Mouse (Mus musculus) midbrain, embryonic 16.5 days (tissue): ENCODE measurements around the gene Kcnma1. TPM values are rescaled to one million over a fixed set of nuclear protein-coding genes. Genes with fewer than 3 reads are reported as not detected.

Experiments used
- ATAC-seq: fragments of 200-750 bp; cut with Nextera tagmentation; 2 replicates; pipeline ENCODE4 v1.8.0; 2017; ENCODE audit warnings: moderate TSS enrichment
- H3K27ac ChIP-seq: fragments of 300-500 bp; sonication (generic); 2 replicates; pipeline ENCODE4 v1.5.1; 2014; ENCODE audit warnings: mild to moderate bottlenecking, low read length, mixed read lengths
- H3K27me3 ChIP-seq: fragments of 300-500 bp; sonication (generic); 2 replicates; pipeline ENCODE4 v1.6.1; 2014; ENCODE audit warnings: low read depth, low read length, mixed read lengths; ENCODE audit not compliant: control insufficient read depth, insufficient read depth
- H3K36me3 ChIP-seq: fragments of 300-500 bp; sonication (generic); 2 replicates; pipeline ENCODE4 v1.6.1; 2014; ENCODE audit warnings: mild to moderate bottlenecking, low read length, moderate library complexity, mixed read lengths; ENCODE audit not compliant: control insufficient read depth, insufficient read depth
- H3K4me1 ChIP-seq: fragments of 300-500 bp; sonication (generic); 2 replicates; pipeline ENCODE4 v1.6.1; 2014; ENCODE audit warnings: mild to moderate bottlenecking, low read length, mixed read lengths; ENCODE audit not compliant: control insufficient read depth, insufficient read depth
- H3K4me2 ChIP-seq: fragments of 300-500 bp; sonication (generic); 2 replicates; pipeline ENCODE4 v1.6.1; 2014; ENCODE audit warnings: mild to moderate bottlenecking, low read length, mixed read lengths
- H3K4me3 ChIP-seq: fragments of 300-500 bp; sonication (generic); 2 replicates; pipeline ENCODE4 v1.5.1; 2014; ENCODE audit warnings: low read depth, mild to moderate bottlenecking, low read length, moderate library complexity, mixed read lengths
- H3K9ac ChIP-seq: fragments of 300-500 bp; sonication (generic); 2 replicates; pipeline ENCODE4 v1.6.1; 2014; ENCODE audit warnings: low read depth, low read length, mixed read lengths
- H3K9me3 ChIP-seq: fragments of 300-500 bp; sonication (generic); replicated peaks from 2 replicates; pipeline ENCODE4 v1.6.1; 2014; ENCODE audit warnings: mild to moderate bottlenecking, low read length, mixed read lengths; ENCODE audit not compliant: control insufficient read depth, poor library complexity, severe bottlenecking
- WGBS: fragments of 180-500 bp; shearing (Covaris S2); extraction: QIAGEN DNeasy Blood & Tissue Kit; methylation state at CpG from one replicate; pipeline ENCODE4 v1.1.7; 2014; 5-methylcytosine and 5-hydroxymethylcytosine counted together
- polyA plus RNA-seq: library from polyadenylated mRNA; unstranded; fragments of >200 nt; fragmentation: Nextera tagmentation; extraction: Ambion mirVana; gene quantifications from 2 replicates; pipeline ENCODE4 v1.2.1, GENCODE M21; 2015

The Kcnma1 gene
- polyA plus RNA-seq, 1 experiment from 2014 or later: 18.4 TPM

- no peak overlapping the region for H3K4me3 ChIP-seq
- H3K36me3 ChIP-seq: no peaks in the 10 kb centered on the region
- H3K9ac ChIP-seq: no peak overlapping the region
- H3K4me2 ChIP-seq: no peak overlapping the region
- H3K4me1 ChIP-seq: peaks cover 5% of the 10 kb centered on the region; the same call in 1 of the 2 replicates
- ATAC-seq: no peak
- 73% methylated on average over 3 of the region's 3 CpGs for WGBS
- no peaks in the 10 kb centered on the region for H3K27me3 ChIP-seq
- H3K9me3 ChIP-seq: no peaks in the 10 kb centered on the region
- H3K27ac ChIP-seq: no peak overlapping the region
These were observed 222.2 kb downstream of the Kcnma1 start for GRCm38 (mm10) chr14:23792076-23792475.

- 52% methylated on average over 13 of the region's 13 CpGs for WGBS
- no peak overlapping the region for H3K4me3 ChIP-seq
- no peak overlapping the region for H3K9ac ChIP-seq
These were observed 223.0 kb downstream of the Kcnma1 start for GRCm38 (mm10) chr14:23791261-23791691.

GRCm38 (mm10) chr14:23786687-23787073 is 227.6 kb downstream of the Kcnma1 start:
- peaks cover 11% of the 10 kb centered on the region for H3K4me1 ChIP-seq
- H3K27me3 ChIP-seq: no peaks in the 10 kb centered on the region
- H3K9ac ChIP-seq: no peak overlapping the region
- H3K4me2 ChIP-seq: no peak overlapping the region
- ATAC-seq: no peak
- 50% methylated on average over 1 of the region's 1 CpGs for WGBS
- H3K36me3 ChIP-seq: no peaks in the 10 kb centered on the region
- H3K4me3 ChIP-seq: no peak overlapping the region
- H3K9me3 ChIP-seq: no peaks in the 10 kb centered on the region
- no peak overlapping the region for H3K27ac ChIP-seq

More at GRCm38 (mm10) chr14:23791261-23791691, 223.0 kb downstream of the Kcnma1 start:
- Histone ChIP-seq H3K4me1 (peaks cover 5% of the 10 kb centered on the region; the same call in 1 of the 2 replicates), H3K4me2 (no peak overlapping the region), H3K27me3 (no peaks in the 10 kb centered on the region), H3K9me3 (no peaks in the 10 kb centered on the region), H3K27ac (no peak overlapping the region), H3K36me3 (no peaks in the 10 kb centered on the region)
- no peak for ATAC-seq

- Histone ChIP-seq H3K27ac (no peak overlapping the region), H3K4me1 (peaks cover 9% of the 10 kb centered on the region), H3K9me3 (no peaks in the 10 kb centered on the region), H3K27me3 (no peaks in the 10 kb centered on the region), H3K4me3 (no peak overlapping the region), H3K4me2 (no peak overlapping the region), H3K9ac (no peak overlapping the region), H3K36me3 (no peaks in the 10 kb centered on the region)
- 69% methylated on average over 10 of the region's 10 CpGs for WGBS
- no peak for ATAC-seq
These were observed 228.2 kb downstream of the Kcnma1 start for GRCm38 (mm10) chr14:23785921-23786686.

- no peak overlapping the region for H3K9ac ChIP-seq
- peak; percentile 89 for ATAC-seq
- WGBS: 44% methylated on average over 8 of the region's 8 CpGs
These were observed 231.3 kb downstream of the Kcnma1 start for GRCm38 (mm10) chr14:23782845-23783609.

GRCm38 (mm10) chr14:23774542-23774941 is 239.7 kb downstream of the Kcnma1 start:
- no peaks in the 10 kb centered on the region for H3K9me3 ChIP-seq
- 78% methylated on average over 2 of the region's 2 CpGs for WGBS
- ATAC-seq: no peak
- H3K27ac ChIP-seq: no peak overlapping the region
- no peak overlapping the region for H3K4me3 ChIP-seq
- H3K4me1 ChIP-seq: no peaks in the 10 kb centered on the region; the same call in 1 of the 2 replicates
- no peaks in the 10 kb centered on the region for H3K27me3 ChIP-seq
- H3K36me3 ChIP-seq: no peaks in the 10 kb centered on the region
- H3K4me2 ChIP-seq: no peak overlapping the region
- no peak overlapping the region for H3K9ac ChIP-seq

More at GRCm38 (mm10) chr14:23782845-23783609, 231.3 kb downstream of the Kcnma1 start:
- no peaks in the 10 kb centered on the region for H3K36me3 ChIP-seq
- H3K4me3 ChIP-seq: no peak overlapping the region
- H3K4me2 ChIP-seq: peak overlapping the region; percentile 40
- H3K27ac ChIP-seq: peak overlapping the region; percentile 60
- no peaks in the 10 kb centered on the region for H3K27me3 ChIP-seq
- peaks cover 9% of the 10 kb centered on the region for H3K4me1 ChIP-seq
- no peaks in the 10 kb centered on the region for H3K9me3 ChIP-seq

GRCm38 (mm10) chr14:23772685-23773084 is 241.6 kb downstream of the Kcnma1 start:
- H3K9ac ChIP-seq: no peak overlapping the region
- H3K4me2 ChIP-seq: no peak overlapping the region
- no peaks in the 10 kb centered on the region for H3K27me3 ChIP-seq
- ATAC-seq: no peak
- 87% methylated on average over 3 of the region's 3 CpGs for WGBS
- H3K27ac ChIP-seq: no peak overlapping the region
- H3K9me3 ChIP-seq: no peaks in the 10 kb centered on the region
- H3K4me3 ChIP-seq: no peak overlapping the region
- H3K36me3 ChIP-seq: no peaks in the 10 kb centered on the region
- H3K4me1 ChIP-seq: no peaks in the 10 kb centered on the region; the same call in 1 of the 2 replicates

- 93% methylated on average over 1 of the region's 1 CpGs for WGBS
- Histone ChIP-seq H3K27ac (no peak overlapping the region), H3K36me3 (no peaks in the 10 kb centered on the region), H3K4me2 (no peak overlapping the region), H3K9me3 (no peaks in the 10 kb centered on the region), H3K27me3 (no peaks in the 10 kb centered on the region), H3K4me1 (no peaks in the 10 kb centered on the region; the same call in 1 of the 2 replicates), H3K9ac (no peak overlapping the region), H3K4me3 (no peak overlapping the region)
- ATAC-seq: no peak
These were observed 242.5 kb downstream of the Kcnma1 start for GRCm38 (mm10) chr14:23771794-23772193.

GRCm38 (mm10) chr14:23762471-23762870 is 251.8 kb downstream of the Kcnma1 start:
- Histone ChIP-seq H3K9ac (no peak overlapping the region), H3K4me2 (no peak overlapping the region), H3K4me3 (no peak overlapping the region), H3K9me3 (no peaks in the 10 kb centered on the region), H3K4me1 (no peaks in the 10 kb centered on the region), H3K36me3 (no peaks in the 10 kb centered on the region), H3K27ac (no peak overlapping the region), H3K27me3 (no peaks in the 10 kb centered on the region)
- 85% methylated on average over 2 of the region's 2 CpGs for WGBS
- no peak for ATAC-seq
